Mouse (Mus musculus): Measurements from ENCODE around the gene Nagk.

- TF ChIP-seq CTCF (IDR thresholded peaks at IDR 0.05; ENCODE audit: borderline replicate concordance, control insufficient read depth, extremely low read depth, insufficient read depth, low read length, poor library complexity) = no peak
- TF ChIP-seq POLR2A (IDR thresholded peaks at IDR 0.05; ENCODE audit: control insufficient read depth, extremely low read depth, insufficient read depth, low read length, poor library complexity) = no peak
These were observed 6.2 kb upstream of the Nagk start for GRCm38 (mm10) chr6:83788554-83788953.

All from thymus, adult 2 months (tissue).